Mouse (Mus musculus) retina, postnatal 1 day (tissue): ENCODE data around the gene Gtpbp3.

ENCODE experiments used
- DNase-seq: peaks from one replicate; pipeline ENCODE4 v3.0.0-alpha.2; 2012

Gtpbp3 gene

GRCm38 (mm10) chr8:71470146-71470912 is 17.6 kb upstream of the Gtpbp3 start:
- no peak for DNase-seq

- DNase-seq, result no peak
Measured at GRCm38 (mm10) chr8:71470913-71471255, 17.0 kb upstream of the Gtpbp3 start.

- DNase-seq, result no peak
Measured at GRCm38 (mm10) chr8:71471861-71472260, 16.0 kb upstream of the Gtpbp3 start.

- no peak for DNase-seq
Measured at GRCm38 (mm10) chr8:71472601-71473386, 15.1 kb upstream of the Gtpbp3 start.

GRCm38 (mm10) chr8:71474344-71474743 is 13.6 kb upstream of the Gtpbp3 start:
- no peak for DNase-seq

- DNase-seq, result no peak
Measured at GRCm38 (mm10) chr8:71474785-71475701, 12.9 kb upstream of the Gtpbp3 start.

GRCm38 (mm10) chr8:71475702-71476075 is 12.2 kb upstream of the Gtpbp3 start:
- DNase-seq, result no peak

GRCm38 (mm10) chr8:71476099-71476940 is 11.6 kb upstream of the Gtpbp3 start:
- DNase-seq, result peak; percentile 87

GRCm38 (mm10) chr8:71477196-71477845 is 10.6 kb upstream of the Gtpbp3 start:
- peak; percentile 64 for DNase-seq

GRCm38 (mm10) chr8:71478943-71479342 is 9.0 kb upstream of the Gtpbp3 start:
- DNase-seq, result no peak

GRCm38 (mm10) chr8:71483932-71484331 is 4.0 kb upstream of the Gtpbp3 start:
- peak; percentile 58 for DNase-seq

- DNase-seq, result no peak
Measured at GRCm38 (mm10) chr8:71484736-71485135, 3.2 kb upstream of the Gtpbp3 start.

GRCm38 (mm10) chr8:71485142-71486135 is 2.5 kb upstream of the Gtpbp3 start, which contains the start of gene Ano8:
TSS of gene Ano8 (minus strand) at chr8:71485963.
- peak; percentile 97 for DNase-seq

- no peak for DNase-seq
Measured at GRCm38 (mm10) chr8:71486136-71486529, 1.8 kb upstream of the Gtpbp3 start.

- peak; percentile 98 for DNase-seq
Measured at GRCm38 (mm10) chr8:71488454-71488853, 551 bp downstream of the Gtpbp3 start.

GRCm38 (mm10) chr8:71495039-71495438 is 7.1 kb downstream of the Gtpbp3 start:
- peak; percentile 88 for DNase-seq

GRCm38 (mm10) chr8:71495811-71496210 is 7.9 kb downstream of the Gtpbp3 start:
- no peak for DNase-seq

GRCm38 (mm10) chr8:71496481-71496880 is 8.6 kb downstream of the Gtpbp3 start:
- DNase-seq, result peak; percentile 60

GRCm38 (mm10) chr8:71497077-71497645 is 9.3 kb downstream of the Gtpbp3 start:
- no peak for DNase-seq
